Mouse (Mus musculus) cortical plate, adult 2 months (tissue): ENCODE data around the gene Acsl1.

Experiments
- CTCF ChIP-seq: fragments of 200-500 bp; IDR thresholded peaks from 2 replicates; pipeline ENCODE4 v1.5.1; 2011; ENCODE audit warnings: mild to moderate bottlenecking, control low read depth, low read length; ENCODE audit not compliant: insufficient read depth; ENCODE audit errors: extremely low read depth
- POLR2A ChIP-seq: fragments of 200-500 bp; IDR thresholded peaks from 2 replicates; pipeline ENCODE4 v1.6.1; 2011; ENCODE audit warnings: mild to moderate bottlenecking, low read length, control low read depth; ENCODE audit not compliant: insufficient read depth; ENCODE audit errors: extremely low read depth

DNA sequence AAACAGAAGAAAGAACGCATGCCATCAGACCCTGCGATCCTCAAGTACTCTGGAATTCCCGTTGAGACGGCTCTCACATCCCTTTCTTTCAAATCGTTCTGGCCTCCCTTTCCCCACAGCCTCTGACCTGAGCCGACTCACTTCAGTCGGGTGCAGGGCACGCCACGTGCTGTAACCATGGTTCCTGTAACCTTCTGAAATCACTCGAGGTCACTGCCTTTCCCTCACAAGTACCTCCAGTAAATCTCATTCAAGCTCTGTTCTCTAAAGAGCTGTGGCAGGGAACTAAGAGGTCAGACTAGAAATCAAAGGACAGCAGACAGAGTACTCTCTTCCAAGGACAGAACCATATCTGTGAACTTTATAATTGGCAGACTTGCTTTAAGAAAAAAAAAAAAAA is 32.3 kb upstream of the Acsl1 start:
- TF ChIP-seq CTCF, result no peak
- TF ChIP-seq POLR2A, result no peak
